Mouse (Mus musculus) left cerebral cortex, postnatal 36 days (tissue): Measurements from ENCODE around the gene Mylk. TPM values are rescaled to one million over a fixed set of nuclear protein-coding genes. Genes with fewer than 3 reads are reported as not detected.
"Not testable (repeated sequence)": the region's sequence is repeated elsewhere in the genome, so short reads cannot be mapped to it uniquely, and the experiment has no call there.

Experiments used
- DNase-seq, 2 experiments: peaks; one replicate each; pipeline ENCODE4 v3.0.0; 2021 to 2022; ENCODE audit warnings: low spot score in 2 of 2, mixed read lengths in 1 of 2
- intact Hi-C: fragments of 180-260 bp; cut with DNase I; formaldehyde crosslinking; loops from one replicate; pipeline ENCODE4 v1.15.1; 2025
- total RNA-seq, 2 experiments: library from RNA; stranded (reverse); gene quantifications; 2 replicates each; pipeline ENCODE4 v1.2.3; 2021

The Mylk gene
- total RNA-seq, 2 experiments from 2014 or later = 13.7 to 19.1 TPM

DNA sequence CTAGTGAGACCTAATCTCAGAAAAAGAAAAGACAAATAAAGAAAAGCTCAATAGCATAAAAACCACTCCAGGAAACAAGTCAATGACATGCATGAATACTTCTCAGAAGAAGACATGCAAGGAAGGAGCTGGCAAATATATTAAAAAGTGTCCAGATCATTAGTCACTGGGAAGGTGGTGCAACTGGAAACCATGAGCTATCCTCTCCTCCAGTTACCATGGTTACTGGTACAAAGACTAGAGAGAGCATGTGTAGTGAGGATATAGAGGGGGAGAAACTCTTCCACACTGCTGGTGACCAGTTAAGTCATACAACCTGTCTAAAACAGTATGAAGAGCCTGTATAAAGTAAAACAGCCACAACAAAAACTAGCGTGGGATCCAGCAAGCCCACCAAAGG, 21.2 kb downstream of the Mylk start:
- intact Hi-C loops = no loop called here
- no peak for DNase-seq

DNA sequence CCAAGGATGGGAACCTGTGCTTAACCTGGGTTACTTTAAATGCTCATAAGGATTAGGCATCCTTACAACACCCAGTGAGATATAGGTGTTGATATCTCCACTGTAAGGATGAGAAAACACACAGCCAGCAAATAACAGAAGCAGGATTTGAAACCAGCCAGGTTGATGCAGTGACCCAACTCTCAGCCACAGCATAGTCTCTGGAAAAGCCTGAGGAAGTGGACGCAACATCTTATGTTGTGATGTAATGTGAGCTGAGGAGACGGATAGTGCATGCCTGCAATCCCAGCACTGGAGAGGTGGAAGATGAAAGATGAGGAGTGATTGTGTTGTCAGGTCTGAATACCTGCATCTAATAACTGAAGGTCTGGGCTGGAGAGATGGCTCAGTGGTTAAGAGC, 22.4 kb downstream of the Mylk start:
- intact Hi-C loops = no loop called here
- no peak for DNase-seq

- no peak for DNase-seq
- intact Hi-C loops = no loop called here
Observed at GRCm38 (mm10) chr16:34768436-34768835, 23.4 kb downstream of the Mylk start.

- intact Hi-C loops = no loop called here
- DNase-seq = no peak
Observed at GRCm38 (mm10) chr16:34770127-34770526, 25.1 kb downstream of the Mylk start.

- no peak for DNase-seq
- intact Hi-C loops = no loop called here
Observed at GRCm38 (mm10) chr16:34772445-34773032, 27.5 kb downstream of the Mylk start.

- no peak for DNase-seq
- intact Hi-C loops = no loop called here
Observed at GRCm38 (mm10) chr16:34782442-34782841, 37.4 kb downstream of the Mylk start.

DNA sequence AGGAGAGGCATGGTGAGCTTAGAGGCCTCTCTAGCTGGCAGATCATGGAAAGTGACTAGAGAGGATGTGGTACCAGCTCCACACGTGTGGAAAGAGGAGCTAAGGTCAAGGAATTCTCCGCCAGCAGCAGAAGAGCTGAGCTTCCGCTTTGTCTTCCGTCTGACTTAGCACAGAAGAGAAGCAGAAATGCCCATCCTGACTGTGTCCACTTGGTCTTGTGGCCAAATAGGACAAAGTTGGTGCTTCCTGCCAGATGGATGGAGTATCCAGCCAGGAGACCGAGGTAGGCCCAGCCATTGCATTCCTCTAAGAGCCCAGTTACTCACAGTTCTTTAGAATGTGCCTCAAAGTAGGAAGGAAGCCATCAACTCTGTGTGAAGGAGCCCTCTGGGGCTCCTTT, 38.5 kb downstream of the Mylk start:
- DNase-seq = no peak
- intact Hi-C loops = no loop called here

GRCm38 (mm10) chr16:34784675-34785074, 39.7 kb downstream of the Mylk start:
- intact Hi-C loops = no loop called here
- no peak for DNase-seq

GRCm38 (mm10) chr16:34792555-34792954, 47.5 kb downstream of the Mylk start:
- intact Hi-C loops = no loop called here
- no peak for DNase-seq

- DNase-seq = no peak
- intact Hi-C loops = no loop called here
Observed at GRCm38 (mm10) chr16:34793000-34793399, 48.0 kb downstream of the Mylk start.

DNA sequence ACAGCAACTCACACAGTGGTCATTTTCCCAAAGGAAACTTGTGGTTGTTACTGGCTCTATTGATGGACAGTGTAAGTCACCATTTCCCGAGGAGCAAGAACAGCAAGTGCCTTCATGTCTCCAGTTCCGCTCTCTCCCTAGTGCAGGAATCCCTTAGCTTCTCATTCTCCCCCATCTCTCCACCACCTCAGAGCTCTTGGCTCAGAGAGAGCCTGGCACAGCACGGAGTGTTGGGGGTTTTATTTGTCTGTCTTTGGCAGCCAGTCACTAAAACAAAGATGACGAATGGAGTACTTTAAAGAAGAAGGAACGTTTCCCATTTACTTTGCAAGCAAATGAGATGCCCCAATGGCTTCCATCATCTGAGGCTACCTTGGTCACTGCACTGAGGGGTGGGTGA, 56.2 kb downstream of the Mylk start:
- no peak for DNase-seq
- intact Hi-C loops = no loop called here

- intact Hi-C loops = no loop called here
- no peak for DNase-seq
Observed at GRCm38 (mm10) chr16:34804286-34805010, 59.4 kb downstream of the Mylk start.

DNA sequence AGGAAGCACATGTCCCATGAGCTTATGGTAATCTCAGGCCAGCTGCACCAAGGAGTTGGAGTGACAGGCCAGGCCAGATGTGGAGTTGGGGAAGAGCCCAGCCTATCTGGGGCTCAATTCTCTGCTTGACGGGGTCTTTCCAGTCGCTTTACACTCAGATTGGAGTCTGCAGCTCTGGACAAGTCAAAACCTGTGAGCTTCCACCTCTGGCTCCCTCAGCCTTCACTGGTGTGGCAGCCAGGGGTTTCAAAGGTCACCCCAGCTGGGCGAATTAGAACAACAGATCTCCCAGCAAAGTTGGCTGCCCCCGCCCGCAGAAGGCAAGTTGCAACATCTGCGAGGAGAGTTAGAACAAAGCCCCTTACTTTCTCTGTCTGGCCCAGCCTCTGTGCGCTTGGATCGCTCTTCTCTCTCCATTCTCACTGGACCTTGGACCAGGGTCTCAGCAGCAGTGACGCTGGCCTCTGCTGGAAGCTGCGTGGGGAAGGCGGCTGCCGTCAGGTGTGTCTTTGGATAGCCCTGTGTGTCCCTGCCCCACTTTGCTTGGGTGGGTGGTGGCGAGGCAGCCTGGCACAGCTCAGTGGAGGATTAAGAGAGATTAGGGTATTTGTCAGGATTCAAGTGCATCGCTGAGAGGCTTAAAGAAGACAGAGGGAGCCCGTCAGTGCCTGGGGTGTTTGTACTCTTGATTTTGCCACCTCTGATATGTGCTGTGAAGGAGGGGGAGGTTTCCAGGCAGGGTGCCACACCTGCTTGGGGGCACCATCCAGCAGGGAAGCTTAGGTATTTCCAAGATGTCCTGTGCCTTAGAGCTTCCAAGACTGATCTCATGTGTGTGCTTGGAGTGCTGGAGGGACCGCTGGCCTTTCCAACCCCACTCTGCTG, 62.1 kb downstream of the Mylk start:
- intact Hi-C loops = no loop called here

GRCm38 (mm10) chr16:34807768-34808275, 62.8 kb downstream of the Mylk start:
- intact Hi-C loops = no loop called here
- DNase-seq = no peak

More for the DNA sequence above, 62.1 kb downstream of the Mylk start:
- DNase-seq = no peak

DNA sequence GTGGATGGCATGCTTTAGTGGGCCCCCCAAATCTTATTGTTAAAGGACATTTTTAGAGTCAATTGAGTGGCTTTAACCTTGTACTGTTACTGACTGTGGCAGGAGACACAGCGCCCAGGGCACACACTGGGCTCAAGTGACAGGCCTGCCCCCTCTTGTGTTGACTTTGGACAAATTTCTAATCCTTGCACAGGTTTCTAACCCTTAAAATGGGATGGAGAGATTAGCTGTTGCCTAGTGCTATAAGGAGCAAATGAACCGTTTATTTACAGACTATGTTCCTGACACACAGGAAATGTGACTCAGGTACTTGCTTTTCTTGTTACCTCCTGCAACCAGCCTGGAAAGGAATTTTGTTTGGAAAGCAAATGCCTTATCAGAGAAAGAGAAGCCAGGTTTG, 67.2 kb downstream of the Mylk start:
- no peak for DNase-seq
- intact Hi-C loops = no loop called here

GRCm38 (mm10) chr16:34813161-34813560, 68.2 kb downstream of the Mylk start:
- DNase-seq, intact Hi-C loops: not testable (repeated sequence)

- DNase-seq = no peak
- intact Hi-C loops = no loop called here
Observed at GRCm38 (mm10) chr16:34813570-34813969, 68.6 kb downstream of the Mylk start.

GRCm38 (mm10) chr16:34814612-34815011, 69.6 kb downstream of the Mylk start:
- intact Hi-C loops = no loop called here
- no peak for DNase-seq

DNA sequence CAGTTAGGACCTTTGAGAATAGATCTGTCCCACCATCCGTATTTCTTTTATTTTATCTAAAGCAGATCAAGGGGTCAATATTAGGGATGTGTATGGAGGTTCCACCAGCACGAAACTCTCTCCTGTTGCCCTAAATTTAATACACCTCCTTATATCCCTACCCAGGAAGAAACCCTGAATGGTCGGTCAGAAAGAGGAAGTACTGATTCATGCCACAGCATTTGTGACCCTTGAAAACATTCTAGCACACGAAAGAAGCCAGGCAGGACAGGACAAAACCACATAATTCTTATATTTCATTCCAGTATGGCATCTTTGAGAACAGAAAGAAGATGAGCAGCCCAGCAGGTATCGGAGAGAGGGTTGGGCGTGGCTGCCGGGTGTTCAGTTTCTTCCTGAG, 71.5 kb downstream of the Mylk start:
- intact Hi-C loops = no loop called here
- DNase-seq = no peak

DNA sequence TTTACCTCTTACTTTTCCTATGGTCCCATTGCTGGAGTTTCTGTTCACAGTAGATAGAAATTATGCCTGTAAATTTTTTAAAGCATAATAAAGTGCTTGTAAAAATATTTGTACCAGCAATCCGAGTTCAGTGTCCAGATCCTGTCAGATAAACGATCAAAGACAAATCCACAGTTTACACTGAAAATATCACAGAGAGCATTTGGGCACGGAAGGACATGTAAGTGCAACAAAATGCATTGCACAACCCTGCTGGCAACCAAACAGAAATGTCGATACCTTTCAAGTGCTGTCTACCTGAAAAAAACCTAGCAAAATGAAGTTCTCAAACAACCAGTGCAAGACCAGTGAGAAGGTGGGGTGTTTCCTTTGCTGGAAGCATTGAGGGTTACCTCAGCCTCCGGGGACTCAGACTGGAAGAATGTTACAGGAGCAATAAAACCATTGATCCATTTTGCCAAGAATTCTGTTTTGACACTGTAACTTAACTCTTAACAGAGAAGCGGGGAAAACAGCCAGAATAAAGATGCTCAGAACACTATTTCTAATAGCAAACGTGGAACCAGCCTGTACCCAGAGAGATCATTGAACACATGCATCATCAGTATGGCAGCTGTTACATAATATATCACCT, 80.2 kb downstream of the Mylk start:
- DNase-seq = no peak
- intact Hi-C loops = no loop called here
